12 mouse cellular contexts compared by ENCODE assay signal in genomic region chr17:26532476-26533045, GRCm38 (mm10). TPM values are rescaled to one million over a fixed set of nuclear protein-coding genes. Genes with fewer than 3 reads are reported as not detected.
DNase-seq lines count a peak whose midpoint lies in the region; ATAC-seq and TF ChIP-seq lines count a peak whose summit lies in the region.
"Had no signal": no experiment of that assay in that cellular context is flagged by ENCODE, and none has a peak within 500 bp of the region (broad histone marks: within the 10 kb centered on the region; RNA-seq: fewer than 3 reads in every experiment).

No protein-coding gene starts in this region.

- WGBS in heart, postnatal 0 days, result 68% methylated on average over 4 of the region's 4 CpGs
- WGBS in forebrain, postnatal 0 days, result 69% methylated on average over 4 of the region's 4 CpGs

- no peak for ATAC-seq in heart, postnatal 0 days (ENCODE audit: insufficient read depth, low read depth)
- peak; percentile 45 for ATAC-seq in granulocyte monocyte progenitor cell, adult 5-6 weeks (replicated peaks; ENCODE audit: poor library complexity, severe bottlenecking)
- ATAC-seq in forebrain, postnatal 0 days, result no peak
- ATAC-seq: midbrain, embryonic 13.5 days had no signal

- no peak overlapping the region for H3K9ac ChIP-seq in heart, postnatal 0 days (replicated peaks; ENCODE audit: low read depth, low read length)
- H3K9ac ChIP-seq in forebrain, postnatal 0 days, result no peak overlapping the region
- H3K9ac ChIP-seq: embryonic facial prominence, embryonic 15.5 days; midbrain, embryonic 13.5 days had no signal

- H3K4me2 ChIP-seq in heart, postnatal 0 days (ENCODE audit: low read depth, low read length), result no peak overlapping the region
- no peak overlapping the region for H3K4me2 ChIP-seq in forebrain, postnatal 0 days (ENCODE audit: low read depth)
- H3K4me2 ChIP-seq: embryonic facial prominence, embryonic 15.5 days; midbrain, embryonic 13.5 days had no signal

- no peak for TF ChIP-seq CTCF in heart, postnatal 0 days (IDR thresholded peaks at IDR 0.05; ENCODE audit: low read depth)
- no peak for TF ChIP-seq CTCF in layer of hippocampus, adult 2 months (conservative IDR thresholded peaks at IDR 0.05)
- no peak for TF ChIP-seq CTCF in forebrain, postnatal 0 days (IDR thresholded peaks at IDR 0.05; ENCODE audit: low read depth)

- TF ChIP-seq EP300 in heart, postnatal 0 days (IDR thresholded peaks at IDR 0.05; ENCODE audit: low read depth), result no peak

- no peaks in the 10 kb centered on the region for H3K27me3 ChIP-seq in heart, postnatal 0 days (ENCODE audit: control insufficient read depth, insufficient read depth, low read length)
- no peaks in the 10 kb centered on the region for H3K27me3 ChIP-seq in forebrain, postnatal 0 days (ENCODE audit: insufficient read depth, low read length)
- H3K27me3 ChIP-seq: embryonic facial prominence, embryonic 15.5 days; midbrain, embryonic 13.5 days had no signal

- H3K9me3 ChIP-seq in heart, postnatal 0 days (replicated peaks; ENCODE audit: control insufficient read depth, low read length), result no peaks in the 10 kb centered on the region
- no peaks in the 10 kb centered on the region for H3K9me3 ChIP-seq in forebrain, postnatal 0 days (ENCODE audit: low read length)
- H3K9me3 ChIP-seq: embryonic facial prominence, embryonic 15.5 days; midbrain, embryonic 13.5 days had no signal

- no peaks in the 10 kb centered on the region for H3K36me3 ChIP-seq in heart, postnatal 0 days (replicated peaks; ENCODE audit: control insufficient read depth, insufficient read depth, low read length)
- H3K36me3 ChIP-seq in forebrain, postnatal 0 days (ENCODE audit: insufficient read depth), result no peaks in the 10 kb centered on the region
- H3K36me3 ChIP-seq: embryonic facial prominence, embryonic 15.5 days; midbrain, embryonic 13.5 days had no signal

- DNase-seq in heart, postnatal 0 days (ENCODE audit: low spot score), result no peak
- no peak for DNase-seq in heart, adult 8-10 months (ENCODE audit: low spot score)
- DNase-seq in CD4-positive helper T cell, adult 2 months (ENCODE audit: low read depth, low spot score), result peak; percentile 36
- DNase-seq in monocyte, adult 2 months (ENCODE audit: low read depth in 1 of 2, low spot score in 2 of 2), result peak; percentile 43 to 70
- DNase-seq in layer of hippocampus, adult 2 months (ENCODE audit: low spot score in 2 of 2), result no peak
- no peak for DNase-seq in forebrain, postnatal 0 days
- no peak for DNase-seq in left cerebral cortex, adult 9 months (ENCODE audit: low spot score in 2 of 2)
- DNase-seq: kidney, postnatal 14 days; left cerebral cortex, postnatal 4 days had no signal

- 0 out of 2 replicates have a peak overlapping the region, but pooled peaks have one; percentile 49 for H3K27ac ChIP-seq in heart, postnatal 0 days (ENCODE audit: low read depth)
- no peak overlapping the region for H3K27ac ChIP-seq in layer of hippocampus, adult 2 months
- no peak overlapping the region for H3K27ac ChIP-seq in forebrain, postnatal 0 days (ENCODE audit: low read depth, low read length)
- H3K27ac ChIP-seq: embryonic facial prominence, embryonic 15.5 days; midbrain, embryonic 13.5 days had no signal

- H3K4me1 ChIP-seq in heart, postnatal 0 days (ENCODE audit: control insufficient read depth, insufficient read depth), result peaks cover 32% of the 10 kb centered on the region
- H3K4me1 ChIP-seq in forebrain, postnatal 0 days (ENCODE audit: insufficient read depth), result no peaks in the 10 kb centered on the region

- no peak overlapping the region for H3K4me3 ChIP-seq in heart, postnatal 0 days (ENCODE audit: low read depth, low read length)
- H3K4me3 ChIP-seq in layer of hippocampus, adult 2 months, result no peak overlapping the region
- H3K4me3 ChIP-seq in forebrain, postnatal 0 days (ENCODE audit: low read depth, low read length), result no peak overlapping the region
- H3K4me3 ChIP-seq: embryonic facial prominence, embryonic 15.5 days; midbrain, embryonic 13.5 days had no signal

RNA-seq across cellular contexts. Expression of gene Ergic1, which starts 28.7 kb away (rescaled TPM):
- 148 and 152 TPM in 2 replicates for total RNA-seq in heart, postnatal 0 days (2014; rRNA removed; ENCODE audit: low replicate concordance)
- 50.8 and 53.3 TPM in 2 replicates for polyA plus RNA-seq in heart, postnatal 0 days (2015; fragmentation: Nextera tagmentation; extraction: Ambion mirVana)
- total RNA-seq in heart, adult 8-10 months (2022), result 10 to 100 TPM; 52.7 to 57.9 (median 55.4) TPM
- total RNA-seq in granulocyte monocyte progenitor cell, adult 5-6 weeks (2014; fragmentation: Nextera tagmentation), result 88.4 and 89.5 TPM in 2 replicates
- total RNA-seq in granulocyte monocyte progenitor cell, adult 5-6 weeks (2017), result 51.5 and 52.4 TPM in 2 replicates
- 100 to 1,000 TPM; 121 to 124 TPM for total RNA-seq in layer of hippocampus, adult 2 months (2021)
- total RNA-seq in forebrain, postnatal 0 days (2014; rRNA removed), result 137 and 186 TPM in 2 replicates
- polyA plus RNA-seq in forebrain, postnatal 0 days (2015; fragmentation: Nextera tagmentation; extraction: Ambion mirVana), result 103 and 106 TPM in 2 replicates

RNA-seq across cellular contexts. Expression of gene Dusp1, which starts 29.4 kb away (rescaled TPM):
- 105 and 114 TPM in 2 replicates for total RNA-seq in heart, postnatal 0 days (2014; rRNA removed; ENCODE audit: low replicate concordance)
- 23.1 and 24.0 TPM in 2 replicates for polyA plus RNA-seq in heart, postnatal 0 days (2015; fragmentation: Nextera tagmentation; extraction: Ambion mirVana)
- total RNA-seq in heart, adult 8-10 months (2022), result 10 to 100 TPM; 51.1 to 75.8 (median 59.4) TPM
- 20.4 and 21.3 TPM in 2 replicates for total RNA-seq in granulocyte monocyte progenitor cell, adult 5-6 weeks (2014; fragmentation: Nextera tagmentation)
- total RNA-seq in granulocyte monocyte progenitor cell, adult 5-6 weeks (2017), result 34.3 and 43.2 TPM in 2 replicates
- total RNA-seq in layer of hippocampus, adult 2 months (2021), result 10 to 100 TPM; 14.9 to 20.9 TPM
- total RNA-seq in forebrain, postnatal 0 days (2014; rRNA removed), result 32.7 and 41.0 TPM in 2 replicates
- polyA plus RNA-seq in forebrain, postnatal 0 days (2015; fragmentation: Nextera tagmentation; extraction: Ambion mirVana), result 36.0 and 38.5 TPM in 2 replicates

Comparison
In these comparisons a context has a peak if more than half of its experiments do, and no peak if none do; other contexts are left out.
1. DNase-seq: peak in CD4-positive helper T cell, adult 2 months (single experiment) and monocyte, adult 2 months (2 of 2); none in heart, postnatal 0 days (single experiment), heart, adult 8-10 months (single experiment), layer of hippocampus, adult 2 months (0 of 2), forebrain, postnatal 0 days (single experiment) and left cerebral cortex, adult 9 months (0 of 2).